Mouse (Mus musculus): Measurements from ENCODE around the gene Pdgfc.
A peak's percentile ranks its signal among the peaks of the same experiment; 100 is the strongest.

The Pdgfc gene

DNA sequence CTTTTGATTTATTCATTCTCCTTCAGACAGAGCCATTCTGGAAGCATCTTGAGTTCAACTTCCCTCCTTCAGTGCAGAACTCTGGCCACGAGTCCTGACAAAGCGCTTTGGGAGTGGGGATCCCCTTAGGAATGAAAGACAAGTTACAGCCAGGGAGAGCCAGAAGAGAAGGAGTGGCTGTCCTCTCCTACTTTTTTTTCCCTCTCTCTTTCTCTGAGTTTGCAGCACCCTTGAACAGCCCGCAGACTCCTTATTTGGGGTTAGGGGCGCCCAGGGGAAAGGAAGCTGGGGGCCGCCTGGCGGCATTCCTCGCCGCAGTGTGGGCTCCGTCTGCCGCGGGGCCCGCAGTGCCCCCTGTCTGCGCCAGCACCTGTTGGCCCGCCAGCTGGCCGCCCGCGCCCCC, at the start of gene Pdgfc:
Pdgfc (plus strand) TSS at position 266 of the 403 bp plus-strand sequence.
- no peak for DNase-seq

DNA sequence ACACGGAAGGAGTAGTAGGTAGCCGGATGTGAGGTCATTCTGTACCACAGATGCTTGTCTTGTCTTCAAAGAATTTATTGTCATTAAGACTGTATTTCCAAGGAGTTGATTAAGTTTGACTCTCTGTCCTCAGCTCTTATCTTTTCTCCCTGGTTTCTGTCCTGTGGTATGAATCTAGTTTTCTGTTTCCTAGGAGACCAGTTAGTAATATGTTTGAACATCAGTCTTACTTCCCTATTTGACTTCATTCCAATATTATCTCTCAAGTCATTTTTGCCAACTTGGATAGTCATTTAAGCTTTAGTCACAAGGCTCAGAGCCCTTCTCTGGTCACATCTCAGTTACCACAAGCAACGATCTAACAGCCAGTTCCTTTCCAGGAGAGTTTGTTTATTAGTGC, 27.0 kb upstream of the Pdgfc start:
- no peak for DNase-seq

DNA sequence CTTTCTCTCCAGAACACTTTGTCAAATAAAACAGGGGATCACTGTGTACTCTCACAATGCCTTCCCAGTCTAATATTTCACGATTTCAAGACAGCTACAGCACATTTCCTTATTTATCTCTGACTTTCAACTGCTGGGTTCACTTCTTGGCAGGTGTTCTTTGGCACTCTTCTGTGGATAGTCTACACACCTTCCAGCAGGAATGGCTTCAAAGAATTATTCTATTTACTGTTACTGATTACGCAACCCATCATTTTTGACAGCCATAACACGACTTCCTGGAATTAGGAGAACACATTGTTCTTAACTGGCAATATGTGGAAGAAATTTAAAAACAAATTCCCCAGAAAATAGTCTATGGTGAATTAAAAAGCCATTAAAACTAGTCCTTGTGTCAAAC, 26.3 kb upstream of the Pdgfc start:
- DNase-seq = no peak

DNA sequence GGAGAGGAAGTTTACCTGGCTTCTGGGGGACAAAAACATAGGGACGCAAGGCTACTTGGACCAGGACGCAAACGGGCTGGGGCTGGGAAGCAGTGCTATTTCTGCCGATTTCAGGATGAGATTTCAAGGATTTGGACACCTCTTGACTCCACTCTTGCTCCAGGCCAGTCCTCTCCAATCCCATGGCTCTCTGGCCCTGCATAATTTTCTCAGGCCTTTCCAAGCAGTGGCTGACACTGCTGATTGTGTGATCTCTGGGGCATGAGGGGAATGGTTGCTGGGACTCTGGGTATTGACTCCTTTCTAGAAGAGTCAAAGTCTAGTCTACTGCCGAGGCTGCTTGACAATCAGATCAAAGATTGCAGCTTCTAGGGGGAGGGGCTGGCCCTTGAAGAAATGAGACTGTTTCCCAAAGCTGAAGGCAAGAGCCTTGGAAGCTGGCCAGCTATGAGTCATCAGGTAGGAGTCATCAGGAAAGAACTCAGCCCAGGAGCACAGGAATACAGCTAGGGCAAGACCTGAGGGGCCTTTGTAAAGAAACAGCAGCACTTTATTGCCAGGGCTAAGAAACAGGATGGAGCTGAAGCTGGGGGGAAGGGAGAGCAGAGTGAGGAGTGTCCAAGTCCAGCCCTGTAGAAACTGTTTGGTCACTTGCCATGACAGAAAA, 18.7 kb upstream of the Pdgfc start:
- no peak for DNase-seq

DNA sequence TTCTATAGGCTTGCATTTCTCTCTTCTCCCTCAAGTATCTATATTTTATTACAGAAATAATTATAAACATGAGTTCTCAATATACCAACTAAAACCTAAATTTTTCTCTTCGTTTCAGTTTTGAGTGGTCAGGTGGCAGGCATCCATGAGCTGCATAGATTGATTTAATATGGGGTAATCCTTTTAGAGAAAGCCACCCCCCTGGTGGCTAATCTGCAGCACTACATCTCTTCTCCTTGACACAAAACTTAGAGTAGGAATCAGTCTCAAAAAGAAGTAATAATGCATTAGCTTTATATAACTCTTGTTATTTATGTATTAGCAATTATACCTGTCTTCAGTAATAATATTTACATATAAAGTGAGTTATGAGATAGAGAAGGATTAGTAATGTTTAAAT, 16.2 kb upstream of the Pdgfc start:
- DNase-seq = no peak

DNA sequence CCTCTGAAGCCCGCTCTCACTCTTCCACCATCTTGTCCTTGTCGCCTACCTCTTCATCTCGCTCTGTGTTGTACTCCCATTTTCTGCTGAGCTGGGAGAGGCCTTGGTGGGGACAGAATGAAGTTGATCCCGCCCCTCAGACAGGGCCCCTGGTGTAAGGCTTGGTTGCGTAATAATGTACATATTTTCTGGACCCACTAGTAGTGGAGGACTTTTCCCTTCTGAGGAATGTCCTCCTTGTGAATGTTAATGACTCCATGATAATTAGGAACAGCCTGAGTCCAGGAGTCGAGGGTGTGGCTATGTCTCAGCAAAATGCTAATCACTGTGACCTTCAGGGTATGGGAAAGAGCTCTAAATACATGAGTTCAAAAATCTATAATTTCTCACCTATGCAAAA, 14.4 kb upstream of the Pdgfc start:
- DNase-seq = no peak

DNA sequence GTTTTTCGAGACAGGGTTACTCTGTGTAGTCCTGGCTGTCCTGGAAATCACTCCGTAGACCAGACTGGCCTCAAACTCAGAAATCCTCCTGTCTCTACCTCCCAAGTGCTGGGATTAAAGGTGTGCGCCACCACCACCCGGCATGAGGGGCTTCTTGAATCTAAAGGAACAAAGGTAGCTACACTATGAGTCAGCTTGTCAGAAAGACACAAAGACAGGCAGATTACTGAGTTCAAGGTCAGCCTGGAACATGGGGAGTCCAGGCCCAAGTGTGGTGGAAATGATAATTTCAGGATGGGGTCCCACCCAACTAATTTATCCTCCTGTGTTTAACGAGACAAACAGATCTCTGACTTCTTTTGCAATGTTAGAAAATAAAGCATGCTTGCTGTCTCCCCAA, 13.9 kb upstream of the Pdgfc start:
- DNase-seq = no peak

DNA sequence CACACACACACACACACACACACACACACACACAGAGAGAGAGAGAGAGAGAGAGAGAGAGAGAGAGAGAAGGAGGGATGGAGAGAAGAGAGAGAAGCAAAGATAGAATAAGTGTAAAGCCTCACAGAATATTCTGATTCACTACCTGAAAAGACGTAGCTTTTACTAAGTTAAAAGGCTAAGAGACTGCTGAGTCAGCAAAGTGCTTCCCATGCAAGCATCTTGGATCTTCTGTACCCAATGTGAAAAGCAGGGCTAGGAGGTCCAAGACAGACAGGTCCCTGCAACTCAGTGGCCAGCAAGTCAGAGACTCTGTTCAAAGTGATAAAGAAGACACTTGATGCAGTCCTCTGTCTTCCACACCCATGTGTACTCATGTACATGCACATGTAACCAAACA, 13.4 kb upstream of the Pdgfc start:
- no peak for DNase-seq

DNA sequence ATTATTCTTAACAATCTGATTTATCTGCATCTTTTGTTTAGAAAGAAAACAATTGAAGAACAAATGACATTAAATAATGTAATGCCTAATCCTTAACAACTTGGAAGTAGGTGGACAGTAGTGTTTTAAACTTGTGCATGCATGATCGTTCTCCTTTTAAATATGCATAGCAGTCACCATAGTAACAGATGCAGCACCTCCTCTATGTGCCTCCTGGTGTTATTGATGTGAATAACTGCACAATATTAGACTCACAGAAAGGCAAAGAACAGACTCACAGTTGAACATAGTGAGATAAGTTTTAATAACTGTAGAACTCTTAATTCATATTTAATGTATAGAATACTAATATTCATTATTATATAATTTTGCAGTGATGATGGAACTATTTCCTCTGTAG, 12.6 kb upstream of the Pdgfc start:
- DNase-seq = no peak

DNA sequence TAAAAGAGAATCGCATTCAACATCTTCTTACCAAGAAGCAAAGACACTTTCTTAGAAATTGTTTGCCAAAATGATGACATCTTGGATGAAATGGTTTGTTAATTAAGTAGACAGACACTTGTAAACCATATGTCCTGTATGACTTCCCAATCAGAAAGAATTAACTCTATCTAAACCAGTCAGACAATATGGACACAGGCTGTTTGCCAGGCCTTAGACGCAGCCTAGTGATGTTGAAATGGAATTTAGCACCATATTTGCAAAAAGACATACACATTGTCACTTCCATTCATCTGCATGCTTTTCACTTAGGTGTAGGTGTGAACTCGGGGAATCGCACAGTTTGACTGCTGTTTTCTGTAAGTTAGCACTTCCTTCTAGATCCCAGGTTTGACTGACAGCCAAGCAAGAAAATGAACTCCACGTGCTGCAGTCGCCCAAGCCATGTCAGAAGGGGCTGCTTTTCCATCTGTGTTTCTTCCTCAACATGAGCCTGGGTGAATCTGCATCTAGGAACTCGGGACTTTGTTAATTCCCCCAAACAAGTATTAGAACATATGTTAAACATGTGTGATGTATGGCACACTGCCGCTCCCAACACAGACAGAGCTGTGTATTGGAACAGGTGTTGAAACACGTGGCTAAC, 10.5 kb upstream of the Pdgfc start:
- DNase-seq = no peak

DNA sequence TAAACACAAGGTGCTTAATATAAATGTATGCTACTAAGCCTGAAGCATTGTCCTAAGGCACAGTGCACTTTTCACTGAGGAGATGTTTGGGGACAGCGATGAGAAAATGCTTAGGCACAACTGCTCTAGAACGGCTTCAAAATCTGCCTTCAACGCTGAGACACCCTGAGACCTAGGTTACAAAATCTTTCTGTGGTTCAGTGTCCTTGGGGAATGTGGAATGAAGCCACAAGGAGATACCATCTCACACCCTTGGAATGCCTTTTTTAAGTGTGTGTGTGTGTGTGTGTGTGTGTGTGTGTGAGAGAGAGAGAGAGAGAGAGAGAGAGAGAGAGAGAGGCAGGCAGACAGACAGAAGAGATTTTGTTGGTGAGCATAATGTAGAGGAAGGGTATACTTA, 7.9 kb upstream of the Pdgfc start:
- DNase-seq = no peak

DNA sequence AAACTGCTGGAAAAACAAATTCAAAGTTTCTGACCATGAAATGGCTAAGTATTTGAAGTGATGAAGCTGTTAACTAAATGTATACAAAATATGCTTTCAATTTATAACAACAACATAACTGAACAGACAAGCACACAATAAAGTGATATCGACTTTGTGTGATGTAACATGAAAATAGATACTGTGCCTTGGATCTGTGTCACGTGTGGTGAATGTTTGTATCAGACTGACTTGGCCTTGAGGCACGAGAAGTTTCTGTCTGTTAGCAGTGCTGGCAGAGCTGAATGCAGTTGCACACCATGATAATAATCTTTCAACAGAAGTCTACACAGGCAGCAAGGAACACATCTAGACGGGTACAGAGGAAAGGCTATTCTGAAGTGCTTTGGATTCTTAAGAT, 6.9 kb upstream of the Pdgfc start:
- DNase-seq = no peak

DNA sequence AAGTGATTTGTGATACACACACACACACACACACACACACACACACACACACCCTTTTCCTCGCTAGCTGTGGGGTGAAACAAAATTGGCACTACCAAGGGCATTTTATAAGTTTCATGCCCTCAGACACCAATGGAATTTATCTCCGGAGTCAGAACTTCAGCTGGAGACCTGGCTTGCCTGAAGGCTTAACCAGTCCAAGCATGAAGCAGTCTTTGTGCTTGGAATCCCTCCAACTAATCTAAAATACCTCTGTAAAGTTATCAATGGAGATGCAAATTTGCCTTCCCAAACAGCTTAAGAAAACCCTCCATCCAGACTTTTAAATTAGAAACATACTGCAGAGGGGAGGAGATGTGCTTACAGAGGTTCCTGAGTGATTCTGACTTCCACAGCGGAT, 6.3 kb upstream of the Pdgfc start:
- DNase-seq = no peak

DNA sequence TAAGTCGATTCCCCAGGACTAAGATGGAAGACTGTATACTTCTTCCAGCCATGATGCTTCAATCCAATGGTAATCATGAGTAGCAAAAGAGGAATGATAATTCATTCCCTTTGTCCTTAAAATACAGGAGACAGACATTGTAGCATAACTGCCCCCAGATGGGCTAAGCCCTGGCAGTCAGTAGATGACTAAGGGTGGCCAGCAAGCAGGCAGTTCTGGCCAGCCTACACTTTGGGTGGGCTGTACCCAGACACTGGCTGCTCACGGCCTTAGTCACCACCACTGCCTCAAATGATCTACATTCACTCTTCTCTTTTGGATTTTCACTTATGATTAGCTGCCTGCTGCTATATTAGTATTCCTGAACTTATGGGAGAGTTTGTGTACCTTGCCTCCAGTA, 5.9 kb upstream of the Pdgfc start:
- no peak for DNase-seq

DNA sequence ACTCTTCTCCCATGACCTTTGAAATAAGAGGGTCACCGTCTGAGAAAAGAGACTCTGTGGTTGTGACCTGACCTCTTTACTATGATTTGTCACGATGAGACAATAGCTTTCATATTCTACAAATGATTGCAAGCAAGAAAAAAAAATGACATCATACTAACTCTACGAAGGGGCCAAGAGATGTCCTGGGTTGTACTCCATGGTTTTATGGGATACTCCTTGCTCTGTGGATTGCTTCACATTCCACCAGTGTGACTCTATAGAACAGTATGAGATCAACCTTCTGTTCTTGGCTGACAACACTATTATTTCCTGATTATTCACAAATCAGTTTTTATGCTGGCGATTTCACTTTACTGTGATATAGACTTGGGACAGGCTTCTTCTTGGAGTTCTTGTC, 4.2 kb upstream of the Pdgfc start:
- no peak for DNase-seq

DNA sequence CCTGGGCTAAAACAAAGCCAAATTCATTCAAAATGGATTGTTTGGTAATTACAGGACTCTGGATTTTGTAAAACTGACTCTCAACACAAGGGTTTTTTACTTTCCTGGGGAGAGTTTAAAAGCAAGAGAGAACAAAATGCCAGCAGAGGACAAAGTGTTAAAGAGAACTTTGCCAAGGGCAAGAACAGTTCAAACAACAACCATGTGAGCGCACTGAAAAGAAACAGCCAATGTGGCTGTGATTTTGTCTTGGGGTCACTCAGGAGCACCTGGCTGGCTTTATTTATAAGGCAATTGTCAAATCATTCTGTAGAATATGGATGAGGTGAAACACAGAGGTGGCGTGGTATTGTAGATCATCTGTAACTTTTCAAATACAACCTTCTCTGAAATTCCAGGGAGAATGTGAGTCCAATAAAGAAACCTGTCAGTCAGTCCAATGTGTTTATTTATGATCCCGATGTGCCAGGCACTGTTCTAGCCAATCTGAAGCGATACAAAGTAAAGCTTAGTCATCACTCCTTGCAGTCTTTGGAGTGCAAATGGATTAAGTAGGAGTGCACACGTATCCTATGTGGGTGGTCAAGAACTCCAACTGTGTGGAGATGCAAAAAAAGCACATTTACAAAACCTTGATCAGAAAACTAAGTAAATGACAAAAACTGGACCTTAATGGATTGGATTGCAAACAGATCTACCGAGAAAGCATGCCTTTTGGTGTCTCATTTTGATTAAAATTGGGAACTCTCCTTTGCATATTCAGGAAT, 1.7 kb upstream of the Pdgfc start:
- DNase-seq = no peak

DNA sequence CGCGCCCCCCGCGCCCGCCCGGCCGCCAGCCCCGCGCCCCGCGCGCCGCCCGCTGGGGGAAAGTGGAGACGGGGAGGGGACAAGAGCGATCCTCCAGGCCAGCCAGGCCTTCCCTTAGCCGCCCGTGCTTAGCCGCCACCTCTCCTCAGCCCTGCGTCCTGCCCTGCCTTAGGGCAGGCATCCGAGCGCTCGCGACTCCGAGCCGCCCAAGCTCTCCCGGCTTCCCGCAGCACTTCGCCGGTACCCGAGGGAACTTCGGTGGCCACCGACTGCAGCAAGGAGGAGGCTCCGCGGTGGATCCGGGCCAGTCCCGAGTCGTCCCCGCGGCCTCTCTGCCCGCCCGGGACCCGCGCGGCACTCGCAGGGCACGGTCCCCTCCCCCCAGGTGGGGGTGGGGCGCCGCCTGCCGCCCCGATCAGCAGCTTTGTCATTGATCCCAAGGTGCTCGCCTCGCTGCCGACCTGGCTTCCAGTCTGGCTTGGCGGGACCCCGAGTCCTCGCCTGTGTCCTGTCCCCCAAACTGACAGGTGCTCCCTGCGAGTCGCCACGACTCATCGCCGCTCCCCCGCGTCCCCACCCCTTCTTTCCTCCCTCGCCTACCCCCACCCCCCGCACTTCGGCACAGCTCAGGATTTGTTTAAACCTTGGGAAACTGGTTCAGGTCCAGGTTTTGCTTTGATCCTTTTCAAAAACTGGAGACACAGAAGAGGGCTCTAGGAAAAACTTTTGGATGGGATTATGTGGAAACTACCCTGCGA, 517 bp downstream of the Pdgfc start:
- DNase-seq = peak; percentile 22

DNA sequence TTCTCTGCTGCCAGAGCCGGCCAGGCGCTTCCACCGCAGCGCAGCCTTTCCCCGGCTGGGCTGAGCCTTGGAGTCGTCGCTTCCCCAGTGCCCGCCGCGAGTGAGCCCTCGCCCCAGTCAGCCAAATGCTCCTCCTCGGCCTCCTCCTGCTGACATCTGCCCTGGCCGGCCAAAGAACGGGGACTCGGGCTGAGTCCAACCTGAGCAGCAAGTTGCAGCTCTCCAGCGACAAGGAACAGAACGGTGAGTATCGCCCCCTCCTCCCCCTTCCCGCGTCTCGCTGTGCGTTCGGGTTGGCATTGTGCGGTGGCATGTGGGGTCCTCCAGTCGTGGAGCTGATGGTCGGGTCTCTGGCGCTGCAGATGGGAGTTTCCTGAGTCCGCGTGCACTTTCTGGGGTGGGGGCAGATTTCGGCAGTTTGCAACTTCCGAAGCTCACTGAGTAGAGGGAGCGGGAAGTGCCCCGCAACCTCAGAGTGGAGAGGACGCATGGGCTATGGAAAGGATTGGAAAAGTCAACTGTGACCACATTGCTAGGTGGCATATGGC, 1.2 kb downstream of the Pdgfc start:
- DNase-seq = peak; percentile 16

DNA sequence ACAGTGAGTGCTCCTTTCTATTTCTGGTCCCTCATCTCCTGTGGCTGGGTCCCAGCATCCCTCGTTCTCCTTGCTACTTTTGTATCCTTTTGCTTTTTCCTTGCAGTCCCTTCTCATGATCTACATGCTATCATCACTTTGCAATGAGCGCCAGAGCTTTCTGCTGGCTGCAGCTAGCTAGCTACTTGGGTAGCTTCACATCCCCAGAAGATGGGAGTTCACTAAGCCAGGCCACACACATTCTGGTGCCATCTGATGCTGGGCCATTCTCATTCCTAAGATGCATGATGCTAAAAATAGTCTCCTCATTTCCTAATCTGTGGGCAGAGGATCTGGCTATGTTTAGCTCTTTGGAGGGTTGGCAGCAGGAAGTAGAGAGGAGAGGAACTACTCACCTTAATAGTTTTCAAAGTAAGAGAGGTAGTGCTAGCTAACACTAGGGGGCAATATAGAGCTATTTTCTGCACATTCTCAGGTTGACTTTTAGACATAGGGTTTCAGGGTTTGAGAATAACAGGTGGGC, 3.0 kb downstream of the Pdgfc start:
- DNase-seq = no peak

DNA sequence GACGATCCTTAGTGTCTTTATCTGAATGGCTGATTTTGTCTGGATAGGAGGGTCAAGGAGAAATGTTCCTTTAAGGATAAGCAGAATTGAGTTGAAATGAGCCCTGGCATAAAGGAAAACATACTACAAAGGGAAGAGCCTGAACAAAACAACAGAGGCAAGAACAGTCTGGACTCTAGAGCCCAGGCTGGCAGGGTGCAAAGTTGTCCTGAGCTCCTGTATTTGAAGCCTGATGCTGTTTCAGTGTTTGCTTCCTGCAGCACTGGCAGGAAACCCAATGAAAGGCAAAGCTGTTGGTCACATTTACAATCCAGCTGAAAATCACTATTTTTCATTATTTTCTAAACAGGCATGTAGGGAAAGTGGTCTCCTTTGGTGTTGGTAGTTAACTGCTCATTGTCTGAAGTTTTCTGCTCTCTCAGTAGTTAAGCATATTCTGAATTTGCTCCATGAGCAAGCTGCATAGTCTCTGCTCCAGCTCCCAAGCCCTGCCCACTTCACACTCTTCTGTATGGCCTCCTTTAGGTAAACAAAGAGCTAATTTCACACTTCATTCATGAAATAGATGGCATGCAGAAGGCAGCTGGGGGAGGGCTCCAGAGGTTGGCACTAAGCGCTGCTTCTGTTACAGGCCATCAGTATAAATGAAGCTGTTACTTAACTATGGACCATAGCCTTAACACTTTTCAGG, 8.6 kb downstream of the Pdgfc start:
- no peak for DNase-seq

DNA sequence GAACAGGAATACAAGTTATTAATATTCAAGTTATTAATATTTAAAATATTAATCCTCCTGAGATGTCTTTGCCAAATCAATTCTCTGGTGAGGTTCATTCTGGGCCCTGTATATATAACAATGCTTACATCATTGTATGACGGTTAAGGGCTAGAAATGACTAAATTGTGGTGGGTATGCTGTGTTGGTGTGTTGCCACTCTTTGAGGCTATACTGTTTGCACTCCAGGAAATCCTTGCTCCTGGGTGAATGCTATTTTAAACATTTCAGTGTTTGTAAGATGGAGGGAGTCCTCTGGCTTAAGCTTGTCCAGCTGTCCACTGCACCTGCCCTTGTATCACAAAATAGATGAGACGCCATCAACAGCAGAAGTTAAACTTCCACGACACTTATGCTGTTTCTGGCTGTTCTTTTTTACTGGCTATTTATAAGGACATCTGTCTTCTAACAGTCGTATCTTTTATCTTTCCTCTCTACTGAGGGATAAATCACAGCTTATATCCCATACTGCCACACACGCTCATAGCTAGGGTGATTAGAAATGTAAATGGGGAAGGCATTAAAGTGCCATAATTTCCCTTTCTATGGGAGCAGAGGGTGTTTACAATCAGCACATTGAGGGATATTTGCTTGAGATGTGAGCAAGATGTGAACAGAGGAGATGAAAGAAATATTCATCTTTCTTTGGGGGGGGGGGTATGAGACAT, 9.3 kb downstream of the Pdgfc start:
- no peak for DNase-seq
